12 mouse cellular contexts compared by ENCODE assay signal in the genomic region with DNA sequence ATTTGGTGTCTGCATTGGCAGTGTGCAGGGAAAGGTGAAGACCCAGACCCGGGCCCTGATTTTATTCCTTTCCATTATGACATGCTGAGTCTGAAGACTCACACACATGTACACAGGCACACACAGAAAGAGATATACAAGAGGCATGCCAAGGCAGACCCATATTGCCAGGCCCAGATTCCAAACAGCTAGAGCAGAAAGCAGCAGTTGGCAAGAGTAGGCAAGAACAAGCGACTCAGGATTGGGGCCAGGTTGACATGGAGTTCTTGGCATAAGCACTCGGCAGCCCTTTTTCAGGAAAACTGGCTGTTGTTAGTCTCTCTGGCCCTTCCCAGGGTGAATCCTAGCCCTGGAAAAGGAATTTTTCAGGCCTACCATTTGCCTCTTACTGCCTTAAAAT.
DNase-seq lines count a peak whose midpoint lies in the region; ATAC-seq and TF ChIP-seq lines count a peak whose summit lies in the region.
"Had no signal": no experiment of that assay in that cellular context is flagged by ENCODE, and none has a peak within 500 bp of the region (broad histone marks: within the 10 kb centered on the region; RNA-seq: fewer than 3 reads in every experiment).

No protein-coding gene starts in this region.

- no peaks in the 10 kb centered on the region for H3K27me3 ChIP-seq in heart, embryonic 10.5 days (ENCODE audit: insufficient read depth, poor library complexity, severe bottlenecking)
- H3K27me3 ChIP-seq in forebrain, postnatal 0 days (ENCODE audit: insufficient read depth, low read length): no peaks in the 10 kb centered on the region
- H3K27me3 ChIP-seq: embryonic facial prominence, embryonic 12.5 days; heart, embryonic 15.5 days had no signal

- H3K27ac ChIP-seq in heart, embryonic 10.5 days: no peak overlapping the region
- H3K27ac ChIP-seq in forebrain, postnatal 0 days (ENCODE audit: low read depth, low read length): no peak overlapping the region
- H3K27ac ChIP-seq: embryonic facial prominence, embryonic 12.5 days; heart, embryonic 15.5 days; macrophage had no signal

- intact Hi-C loops in heart, postnatal 14 days (cut with DNase I): no loop called here

- no peak overlapping the region for H3K4me3 ChIP-seq in heart, embryonic 10.5 days
- no peak overlapping the region for H3K4me3 ChIP-seq in forebrain, postnatal 0 days (ENCODE audit: low read depth, low read length)
- H3K4me3 ChIP-seq: embryonic facial prominence, embryonic 12.5 days; heart, embryonic 15.5 days; myocyte had no signal

- peak; percentile 13 to 33 for DNase-seq in heart, postnatal 14 days
- no peak for DNase-seq in heart, embryonic 10.5 days (ENCODE audit: low spot score)
- peak; percentile 84 for DNase-seq in adipocyte (ENCODE audit: low spot score)
- DNase-seq in forebrain, postnatal 0 days: peak; percentile 85
- DNase-seq in kidney, adult 11 months: no peak
- DNase-seq: liver had no signal

- no peaks in the 10 kb centered on the region for H3K36me3 ChIP-seq in heart, embryonic 10.5 days
- H3K36me3 ChIP-seq in forebrain, postnatal 0 days (ENCODE audit: insufficient read depth): no peaks in the 10 kb centered on the region
- H3K36me3 ChIP-seq: embryonic facial prominence, embryonic 12.5 days; heart, embryonic 15.5 days had no signal

- H3K4me1 ChIP-seq in heart, embryonic 10.5 days: peaks cover 16% of the 10 kb centered on the region
- peaks cover 6% of the 10 kb centered on the region; the same call in 1 of the 2 replicates for H3K4me1 ChIP-seq in forebrain, postnatal 0 days (ENCODE audit: insufficient read depth)

- no peaks in the 10 kb centered on the region for H3K9me3 ChIP-seq in heart, embryonic 10.5 days
- H3K9me3 ChIP-seq in forebrain, postnatal 0 days (ENCODE audit: low read length): no peaks in the 10 kb centered on the region
- H3K9me3 ChIP-seq: embryonic facial prominence, embryonic 12.5 days; heart, embryonic 15.5 days had no signal

- 85% methylated on average over 3 of the region's 3 CpGs for WGBS in heart, embryonic 10.5 days
- 39% methylated on average over 3 of the region's 3 CpGs for WGBS in forebrain, postnatal 0 days

- no peak overlapping the region for H3K4me2 ChIP-seq in forebrain, postnatal 0 days (ENCODE audit: low read depth)
- H3K4me2 ChIP-seq: embryonic facial prominence, embryonic 12.5 days; heart, embryonic 15.5 days had no signal

- no peak overlapping the region for H3K9ac ChIP-seq in forebrain, postnatal 0 days
- H3K9ac ChIP-seq: embryonic facial prominence, embryonic 12.5 days; heart, embryonic 15.5 days had no signal

- ATAC-seq in cerebellum, adult (ENCODE audit: insufficient number of reproducible peaks, low FRiP score, low TSS enrichment): peak; percentile 86
- peak; percentile 89 for ATAC-seq in forebrain, postnatal 0 days
- no peak for ATAC-seq in megakaryocyte progenitor cell, adult 5-6 weeks (replicated peaks; ENCODE audit: poor library complexity)

- TF ChIP-seq CTCF in forebrain, postnatal 0 days (IDR thresholded peaks at IDR 0.05; ENCODE audit: low read depth): no peak

Comparison
In these comparisons a context has a peak if more than half of its experiments do, and no peak if none do; other contexts are left out.
1. DNase-seq: peak in heart, postnatal 14 days (2 of 2), adipocyte (single experiment) and forebrain, postnatal 0 days (single experiment); none in heart, embryonic 10.5 days (single experiment) and kidney, adult 11 months (single experiment).